Comparison of ENCODE assay signal across 21 mouse cellular contexts in genomic region chr17:86829383-86830175, GRCm38 (mm10).
DNase-seq lines count a peak whose midpoint lies in the region; ATAC-seq and TF ChIP-seq lines count a peak whose summit lies in the region.
"Had no signal": no experiment of that assay in that cellular context is flagged by ENCODE, and none has a peak within 500 bp of the region (broad histone marks: within the 10 kb centered on the region; RNA-seq: fewer than 3 reads in every experiment).

No protein-coding gene starts in this region.

- no peak for TF ChIP-seq POLR2A in lung, adult 2 months (IDR thresholded peaks at IDR 0.05; ENCODE audit: borderline replicate concordance, extremely low read depth, low read depth, low read length)

- 80% methylated on average over 13 of the region's 13 CpGs for WGBS in heart, embryonic 10.5 days
- WGBS in lung, adult 2 months = 72% methylated on average over 13 of the region's 13 CpGs

- no peak for TF ChIP-seq CTCF in lung, adult 2 months (IDR thresholded peaks at IDR 0.05; ENCODE audit: insufficient read depth, low read length)

- no peak for ATAC-seq in megakaryocyte-erythroid progenitor cell, adult 5-6 weeks (replicated peaks; ENCODE audit: low FRiP score, low TSS enrichment, poor library complexity, severe bottlenecking)
- ATAC-seq: activated CD4-positive, CD25-positive, alpha-beta regulatory T cell, adult 4 months; forebrain, embryonic 16.5 days; hindbrain, postnatal 0 days; Patski had no signal

- peaks cover 32% of the 10 kb centered on the region for H3K36me3 ChIP-seq in heart, embryonic 10.5 days
- H3K36me3 ChIP-seq: embryonic facial prominence, embryonic 13.5 days; forebrain, embryonic 12.5 days; hindbrain, embryonic 13.5 days had no signal

- H3K4me1 ChIP-seq in heart, embryonic 10.5 days = peaks cover 7% of the 10 kb centered on the region; the same call in 1 of the 2 replicates
- no peaks in the 10 kb centered on the region; the same call in 1 of the 2 replicates for H3K4me1 ChIP-seq in lung, adult 2 months (ENCODE audit: control insufficient read depth, insufficient read depth, low read length)
- H3K4me1 ChIP-seq: embryonic facial prominence, embryonic 13.5 days; forebrain, embryonic 12.5 days; heart, embryonic 13.5 days; hindbrain, embryonic 13.5 days had no signal

- no peak overlapping the region for H3K27ac ChIP-seq in heart, embryonic 10.5 days
- H3K27ac ChIP-seq: embryonic facial prominence, embryonic 13.5 days; forebrain, embryonic 12.5 days; heart, embryonic 13.5 days; hindbrain, embryonic 13.5 days; hindbrain, postnatal 0 days had no signal

- peak; percentile 52 for DNase-seq in heart, embryonic 10.5 days (ENCODE audit: low spot score)
- no peak for DNase-seq in heart, postnatal 36 days
- DNase-seq in lung, adult 2 months = peak; percentile 7
- DNase-seq in lung, adult 18-20 months = no peak
- peak; percentile 1 for DNase-seq in thymus, postnatal 0 days (ENCODE audit: low spot score)
- no peak for DNase-seq in thymus, postnatal 36 days
- DNase-seq: adrenal gland, postnatal 14 days; cerebellum, adult 11-12 months; cerebellum, adult 9-10 months; cerebellum, postnatal 25 days; gastrocnemius, postnatal 36 days had no signal

- H3K27me3 ChIP-seq in heart, embryonic 10.5 days (ENCODE audit: insufficient read depth, poor library complexity, severe bottlenecking) = peaks cover 22% of the 10 kb centered on the region; the same call in 1 of the 2 replicates
- H3K27me3 ChIP-seq: CH12.LX; forebrain, embryonic 12.5 days; hindbrain, embryonic 13.5 days; Patski had no signal

- no peaks in the 10 kb centered on the region for H3K9me3 ChIP-seq in heart, embryonic 10.5 days
- H3K9me3 ChIP-seq: embryonic facial prominence, embryonic 13.5 days; forebrain, embryonic 12.5 days; heart, embryonic 13.5 days; hindbrain, embryonic 13.5 days had no signal

- intact Hi-C loops in heart, postnatal 36 days (cut with DNase I) = loop anchor here (10.0 kb wide), 1 partner anchor 665 kb away; the partner anchor contains the start of gene Prkce

- no peak overlapping the region for H3K4me3 ChIP-seq in heart, embryonic 10.5 days
- H3K4me3 ChIP-seq in lung, adult 2 months (replicated peaks; ENCODE audit: extremely low read depth, low read depth, low read length) = no peak overlapping the region
- H3K4me3 ChIP-seq: embryonic facial prominence, embryonic 13.5 days; forebrain, embryonic 12.5 days; heart, embryonic 13.5 days; hindbrain, embryonic 13.5 days had no signal

Comparison
In these comparisons a context has a peak if more than half of its experiments do, and no peak if none do; other contexts are left out.
1. DNase-seq: peak in heart, embryonic 10.5 days (single experiment), lung, adult 2 months (single experiment) and thymus, postnatal 0 days (single experiment); none in heart, postnatal 36 days (0 of 2), lung, adult 18-20 months (0 of 2) and thymus, postnatal 36 days (0 of 2).